In genomic region chr13:17992697-17993514, GRCm38 (mm10) we compare ENCODE assay signal across 8 mouse cellular contexts. TPM values are rescaled to one million over a fixed set of nuclear protein-coding genes. Genes with fewer than 3 reads are reported as not detected.
A peak's percentile ranks its signal among the peaks of the same experiment; 100 is the strongest.
DNase-seq lines count a peak whose midpoint lies in the region; ATAC-seq and TF ChIP-seq lines count a peak whose summit lies in the region.

Gene Yae1d1 (minus strand): TSS chr13:17993349.

- peak; percentile 63 for TF ChIP-seq POLR2A in olfactory bulb, adult 2 months (IDR thresholded peaks at IDR 0.05; ENCODE audit: insufficient read depth, low read depth, low read length)
- TF ChIP-seq POLR2A in thymus, adult 2 months (IDR thresholded peaks at IDR 0.05; ENCODE audit: control insufficient read depth, extremely low read depth, insufficient read depth, low read length, poor library complexity) = peak; percentile 64; the same call in 1 of the 2 replicates

- ATAC-seq in G1E (ENCODE audit: extremely low read depth, insufficient number of reproducible peaks, low FRiP score, poor library complexity, severe bottlenecking) = peak; percentile 95
- peak; percentile 100 for ATAC-seq in forebrain, embryonic 16.5 days
- ATAC-seq in lung, embryonic 14.5 days (ENCODE audit: insufficient read depth) = peak; percentile 99

- peak within 1 kb of the TSS; percentile 86 for H3K4me3 ChIP-seq in G1E (ENCODE audit: low read depth, low read length)
- peak within 1 kb of the TSS; percentile 91 for H3K4me3 ChIP-seq in forebrain, embryonic 16.5 days (replicated peaks; ENCODE audit: low read length)
- peak within 1 kb of the TSS; percentile 93 for H3K4me3 ChIP-seq in layer of hippocampus, adult 2 months
- peak within 1 kb of the TSS; percentile 84 for H3K4me3 ChIP-seq in lung, embryonic 14.5 days (ENCODE audit: low read depth, low read length)
- H3K4me3 ChIP-seq in olfactory bulb, adult 2 months (ENCODE audit: insufficient read depth, low read depth, low read length) = peak within 1 kb of the TSS; percentile 75
- peak within 1 kb of the TSS; percentile 72 for H3K4me3 ChIP-seq in thymus, adult 2 months (ENCODE audit: control insufficient read depth, insufficient read depth, low read length)

- H3K4me2 ChIP-seq in forebrain, embryonic 16.5 days (ENCODE audit: low read length) = peak within 1 kb of the TSS; percentile 74
- peak within 1 kb of the TSS; percentile 81 for H3K4me2 ChIP-seq in lung, embryonic 14.5 days

- no peak for TF ChIP-seq CTCF in G1E (IDR thresholded peaks at IDR 0.05; ENCODE audit: low read depth, low read length)
- peak; percentile 58 for TF ChIP-seq CTCF in layer of hippocampus, adult 2 months (conservative IDR thresholded peaks at IDR 0.05)
- peak; percentile 64 for TF ChIP-seq CTCF in lung, embryonic 14.5 days (IDR thresholded peaks at IDR 0.05; ENCODE audit: low read depth)
- TF ChIP-seq CTCF in olfactory bulb, adult 2 months (IDR thresholded peaks at IDR 0.05; ENCODE audit: insufficient read depth, low read depth, low read length) = no peak
- TF ChIP-seq CTCF in thymus, adult 2 months (IDR thresholded peaks at IDR 0.05; ENCODE audit: borderline replicate concordance, control insufficient read depth, extremely low read depth, insufficient read depth, low read length, poor library complexity) = peak; percentile 62; the same call in 1 of the 2 replicates

- DNase-seq in G1E (ENCODE audit: low spot score) = peak; percentile 84
- peak; percentile 91 to 93 for DNase-seq in cerebellum, adult 18-20 months
- peak; percentile 92 to 97 for DNase-seq in heart, postnatal 36 days
- peak; percentile 87 to 95 for DNase-seq in layer of hippocampus, adult 2 months (ENCODE audit: low spot score in 2 of 2)
- peak; percentile 95 for DNase-seq in lung, embryonic 14.5 days
- DNase-seq in thymus, adult 2 months = peak; percentile 94

- H3K36me3 ChIP-seq in G1E (replicated peaks) = peaks cover 9% of the 10 kb centered on the region
- no peaks in the 10 kb centered on the region for H3K36me3 ChIP-seq in forebrain, embryonic 16.5 days (ENCODE audit: control insufficient read depth, insufficient read depth)
- H3K36me3 ChIP-seq in lung, embryonic 14.5 days (ENCODE audit: insufficient read depth) = peaks cover 5% of the 10 kb centered on the region
- H3K36me3 ChIP-seq in thymus, adult 2 months (ENCODE audit: control insufficient read depth, insufficient read depth, low read length) = no peaks in the 10 kb centered on the region

- under 1% methylated on average over 54 of the region's 54 CpGs for WGBS in forebrain, embryonic 16.5 days
- under 1% methylated on average over 54 of the region's 54 CpGs for WGBS in lung, embryonic 14.5 days
- under 1% methylated on average over 54 of the region's 54 CpGs for whole genome bisulfite sequencing in olfactory bulb, adult 2 months
- under 1% methylated on average over 54 of the region's 54 CpGs for WGBS in thymus, adult 2 months

- peaks cover 6% of the 10 kb centered on the region; the same call in 1 of the 2 replicates for H3K4me1 ChIP-seq in G1E (ENCODE audit: insufficient read depth, low read depth, low read length)
- peaks cover 9% of the 10 kb centered on the region for H3K4me1 ChIP-seq in forebrain, embryonic 16.5 days (replicated peaks; ENCODE audit: control insufficient read depth, insufficient read depth, low read length)
- H3K4me1 ChIP-seq in lung, embryonic 14.5 days (ENCODE audit: insufficient read depth) = no peaks in the 10 kb centered on the region
- no peaks in the 10 kb centered on the region for H3K4me1 ChIP-seq in olfactory bulb, adult 2 months (ENCODE audit: control insufficient read depth, insufficient read depth, low read length)
- peaks cover 5% of the 10 kb centered on the region; the same call in 1 of the 2 replicates for H3K4me1 ChIP-seq in thymus, adult 2 months (replicated peaks; ENCODE audit: control insufficient read depth, insufficient read depth, low read length)

- H3K27ac ChIP-seq in forebrain, embryonic 16.5 days (ENCODE audit: low read length) = peak within 1 kb of the TSS; percentile 81
- H3K27ac ChIP-seq in layer of hippocampus, adult 2 months = peak within 1 kb of the TSS; percentile 87
- peak within 1 kb of the TSS; percentile 86 for H3K27ac ChIP-seq in lung, embryonic 14.5 days (ENCODE audit: low read depth)
- H3K27ac ChIP-seq in olfactory bulb, adult 2 months (ENCODE audit: insufficient read depth, low read depth, low read length) = peak within 1 kb of the TSS; percentile 34; the same call in 1 of the 2 replicates
- no peak within 1 kb of the TSS for H3K27ac ChIP-seq in thymus, adult 2 months (ENCODE audit: control insufficient read depth, insufficient read depth, low read length)

- intact Hi-C loops in heart, postnatal 36 days (cut with DNase I) = loop anchor here (1.0 to 5.0 kb wide), 3 partner anchors 49 to 301 kb away; partner anchors contain the start of gene Rala

- H3K9ac ChIP-seq in forebrain, embryonic 16.5 days (replicated peaks; ENCODE audit: low read depth, low read length) = peak within 1 kb of the TSS; percentile 81
- peak within 1 kb of the TSS; percentile 90 for H3K9ac ChIP-seq in lung, embryonic 14.5 days

- H3K9me3 ChIP-seq in G1E (replicated peaks) = no peaks in the 10 kb centered on the region
- H3K9me3 ChIP-seq in forebrain, embryonic 16.5 days (ENCODE audit: control insufficient read depth, low read length) = no peaks in the 10 kb centered on the region
- H3K9me3 ChIP-seq in lung, embryonic 14.5 days (ENCODE audit: low read depth, low read length) = no peaks in the 10 kb centered on the region

- H3K27me3 ChIP-seq in G1E (ENCODE audit: insufficient read depth, low read length) = peaks cover 6% of the 10 kb centered on the region
- no peaks in the 10 kb centered on the region for H3K27me3 ChIP-seq in forebrain, embryonic 16.5 days (replicated peaks; ENCODE audit: control insufficient read depth, insufficient read depth, low read length)
- no peaks in the 10 kb centered on the region for H3K27me3 ChIP-seq in lung, embryonic 14.5 days (ENCODE audit: insufficient read depth, low read length)
- H3K27me3 ChIP-seq in thymus, adult 2 months (ENCODE audit: control insufficient read depth, insufficient read depth, low read length) = no peaks in the 10 kb centered on the region

RNA-seq across cellular contexts. Expression of gene Yae1d1, which starts in this region (rescaled TPM):
- total RNA-seq in G1E (2014; fragmentation: Nextera tagmentation) = 35.6 and 36.2 TPM in 2 replicates
- 21.7 and 35.5 TPM in 2 replicates for total RNA-seq in G1E (2017)
- 10.2 and 14.3 TPM in 2 replicates for polyA plus RNA-seq in G1E (2012)
- 93.0 and 104 TPM in 2 replicates for polyA plus RNA-seq in forebrain, embryonic 16.5 days (2015; fragmentation: Nextera tagmentation; extraction: Ambion mirVana)
- 10 to 100 TPM; 37.1 to 37.7 TPM for total RNA-seq in heart, postnatal 36 days (2021)
- 10 to 100 TPM; 21.6 to 23.2 TPM for total RNA-seq in layer of hippocampus, adult 2 months (2021)
- 74.3 and 75.2 TPM in 2 replicates for polyA plus RNA-seq in lung, embryonic 14.5 days (2014; fragmentation: Nextera tagmentation; extraction: Ambion mirVana)
- not detected in 2 replicates for polyA plus RNA-seq in olfactory bulb, adult 2 months (2012; ENCODE audit: insufficient read depth, insufficient read length, low replicate concordance, missing spikeins)
- 6.6 and 7.3 TPM in 2 replicates for polyA plus RNA-seq in thymus, adult 2 months (2012; rRNA removed)

Comparison
In these comparisons a context has a peak if more than half of its experiments do, and no peak if none do; other contexts are left out.
1. CTCF ChIP-seq: peak in layer of hippocampus, adult 2 months (single experiment), lung, embryonic 14.5 days (single experiment) and thymus, adult 2 months (single experiment); none in G1E (single experiment) and olfactory bulb, adult 2 months (single experiment).
2. Peak in every context shown above with its lines, with median percentiles within 50 percentile points of each other: ATAC-seq, DNase-seq and H3K4me3 ChIP-seq.